Mouse (Mus musculus): ENCODE results near the gene Tmod3. TPM values are rescaled to one million over a fixed set of nuclear protein-coding genes. Genes with fewer than 3 reads are reported as not detected.

Gene Tmod3
- total and polyA plus RNA-seq, 3 experiments = 29.9 to 46.4 TPM; not detected in 1

- peaks cover 11 to 20% of the 10 kb centered on the region in 2 experiments for H3K4me1 ChIP-seq (ENCODE audit: control insufficient read depth in 1 of 2, insufficient read depth in 2 of 2, low read length in 2 of 2)
- DNase-seq (ENCODE audit: low read depth, low spot score) = no peak
- H3K27me3 ChIP-seq (ENCODE audit: control insufficient read depth in 1 of 2, insufficient read depth in 2 of 2, low read length in 2 of 2) = no peaks in the 10 kb centered on the region
- no peak overlapping the region for H3K9ac ChIP-seq (ENCODE audit: control insufficient read depth, low read depth, low read length, poor library complexity, severe bottlenecking)
- H3K27ac ChIP-seq (ENCODE audit: control insufficient read depth, low read depth, low read length) = no peak overlapping the region
- TF ChIP-seq MYB (IDR thresholded peaks at IDR 0.05; ENCODE audit: low read depth, low read length) (no peak), SIN3A (IDR thresholded peaks at IDR 0.05; ENCODE audit: low read length) (no peak), CTCF (IDR thresholded peaks at IDR 0.05 in 2 of 3, conservative IDR thresholded peaks at IDR 0.05 in 1 of 3; ENCODE audit: control insufficient read depth in 1 of 3, insufficient read depth in 1 of 3, low read depth in 2 of 3, low read length in 3 of 3, poor library complexity in 1 of 3, severe bottlenecking in 1 of 3) (no peak), POLR2AphosphoS5 (IDR thresholded peaks at IDR 0.05; ENCODE audit: borderline replicate concordance, low read depth, low read length) (no peak), USF1 (IDR thresholded peaks at IDR 0.05; ENCODE audit: low read depth, low read length) (no peak)
- no peak overlapping the region for H3K4me3 ChIP-seq (ENCODE audit: control insufficient read depth in 1 of 2, insufficient read depth in 1 of 2, low read depth in 2 of 2, low read length in 2 of 2)
- H3K36me3 ChIP-seq (ENCODE audit: control insufficient read depth in 1 of 2, insufficient read depth in 2 of 2, low read length in 2 of 2) = peaks cover 0 to 17% of the 10 kb centered on the region in 2 experiments
- H3K79me2 ChIP-seq (ENCODE audit: control insufficient read depth, insufficient read depth, low read length, poor library complexity) = peaks cover 43% of the 10 kb centered on the region
- H3K9me3 ChIP-seq (replicated peaks; ENCODE audit: insufficient read depth, low read length) = no peaks in the 10 kb centered on the region
Measured at GRCm38 (mm10) chr9:75551342-75551741, 8.1 kb downstream of the Tmod3 start.

DNA sequence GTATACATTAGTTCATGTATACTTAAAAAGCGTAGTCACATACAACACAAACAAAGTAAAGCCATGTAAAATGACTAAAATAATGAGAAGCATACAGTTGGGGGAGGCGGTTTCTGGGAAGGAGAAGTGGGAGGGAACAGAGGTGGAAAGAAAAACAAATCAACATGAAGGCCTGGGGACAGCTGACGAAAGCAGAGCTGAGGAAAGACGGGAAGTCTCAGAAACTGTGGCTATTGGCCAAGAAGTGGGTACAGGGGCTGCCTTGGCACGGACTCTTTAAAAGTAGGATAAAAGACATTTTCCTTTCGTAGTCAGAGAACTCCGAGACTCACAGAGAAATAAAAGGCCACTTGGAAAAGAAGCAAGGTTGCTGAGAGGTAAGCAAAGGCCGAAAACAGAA, 10.4 kb downstream of the Tmod3 start:
- peaks cover 0 to 17% of the 10 kb centered on the region in 2 experiments for H3K36me3 ChIP-seq (ENCODE audit: control insufficient read depth in 1 of 2, insufficient read depth in 2 of 2, low read length in 2 of 2)
- peaks cover 11 to 20% of the 10 kb centered on the region in 2 experiments for H3K4me1 ChIP-seq (ENCODE audit: control insufficient read depth in 1 of 2, insufficient read depth in 2 of 2, low read length in 2 of 2)
- no peaks in the 10 kb centered on the region for H3K9me3 ChIP-seq (replicated peaks; ENCODE audit: insufficient read depth, low read length)
- DNase-seq (ENCODE audit: low read depth, low spot score) = no peak
- peaks cover 38% of the 10 kb centered on the region for H3K79me2 ChIP-seq (ENCODE audit: control insufficient read depth, insufficient read depth, low read length, poor library complexity)
- TF ChIP-seq USF2 (IDR thresholded peaks at IDR 0.05; ENCODE audit: borderline replicate concordance in 1 of 2, insufficient read depth in 1 of 2, low read depth in 1 of 2, low read length in 2 of 2) (no peak), CTCF (IDR thresholded peaks at IDR 0.05 in 2 of 3, conservative IDR thresholded peaks at IDR 0.05 in 1 of 3; ENCODE audit: control insufficient read depth in 1 of 3, insufficient read depth in 1 of 3, low read depth in 2 of 3, low read length in 3 of 3, poor library complexity in 1 of 3, severe bottlenecking in 1 of 3) (no peak), ZC3H11A (IDR thresholded peaks at IDR 0.05; ENCODE audit: low read depth, low read length) (no peak), MAZ (IDR thresholded peaks at IDR 0.05; ENCODE audit: low read depth, low read length) (no peak), GATA1 (IDR thresholded peaks at IDR 0.05; ENCODE audit: low read depth, low read length) (no peak), BHLHE40 (IDR thresholded peaks at IDR 0.05; ENCODE audit: borderline replicate concordance, low read depth, low read length) (no peak), HCFC1 (IDR thresholded peaks at IDR 0.05; ENCODE audit: low read depth, low read length) (no peak), RCOR1 (IDR thresholded peaks at IDR 0.05; ENCODE audit: low read depth, low read length) (no peak), JUND (IDR thresholded peaks at IDR 0.05; ENCODE audit: low read depth, low read length) (no peak), MXI1 (IDR thresholded peaks at IDR 0.05; ENCODE audit: low read depth, low read length) (no peak), POLR2A (IDR thresholded peaks at IDR 0.05; ENCODE audit: control insufficient read depth in 1 of 2, insufficient read depth in 1 of 2, low read depth in 1 of 2, low read length in 2 of 2, poor library complexity in 1 of 2) (no peak), ETS1 (IDR thresholded peaks at IDR 0.05; ENCODE audit: low read depth, low read length) (no peak), MAX (IDR thresholded peaks at IDR 0.05; ENCODE audit: low read length) (no peak)
- no peak overlapping the region for H3K4me3 ChIP-seq (ENCODE audit: control insufficient read depth in 1 of 2, insufficient read depth in 1 of 2, low read depth in 2 of 2, low read length in 2 of 2)
- no peak overlapping the region for H3K9ac ChIP-seq (ENCODE audit: control insufficient read depth, low read depth, low read length, poor library complexity, severe bottlenecking)
- no peaks in the 10 kb centered on the region for H3K27me3 ChIP-seq (ENCODE audit: control insufficient read depth in 1 of 2, insufficient read depth in 2 of 2, low read length in 2 of 2)
- no peak overlapping the region for H3K27ac ChIP-seq (ENCODE audit: control insufficient read depth, low read depth, low read length)

Data from MEL (cell line).